8 mouse cellular contexts compared by ENCODE assay signal in the genomic region with DNA sequence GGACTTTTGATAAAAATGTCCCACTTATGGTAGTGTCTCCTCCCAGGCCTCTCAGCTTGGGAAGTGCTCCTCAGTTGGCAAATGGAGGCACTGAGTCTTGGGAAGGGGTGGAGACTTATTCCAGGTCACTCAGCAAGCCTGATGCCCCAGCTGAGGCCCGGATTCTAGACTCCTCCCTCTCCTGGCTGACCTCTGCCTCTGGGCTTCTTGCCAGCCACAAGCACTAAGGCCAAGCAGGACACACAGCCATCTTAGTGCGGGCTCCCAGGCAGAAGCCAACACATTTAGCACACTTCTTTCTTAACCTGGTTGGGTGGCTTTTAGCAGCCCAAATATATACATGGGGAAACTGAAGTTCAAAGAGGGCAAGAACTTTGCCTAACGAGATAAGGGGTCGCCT. TPM values are rescaled to one million over a fixed set of nuclear protein-coding genes. Genes with fewer than 3 reads are reported as not detected.
DNase-seq lines count a peak whose midpoint lies in the region; ATAC-seq and TF ChIP-seq lines count a peak whose summit lies in the region.

No protein-coding gene starts in this region.

- DNase-seq in cerebellum, postnatal 10 days: peak; percentile 40 to 54
- no peak for DNase-seq in cerebellum, adult 9-10 months
- no peak for DNase-seq in liver, embryonic 13.5 days
- DNase-seq in forebrain, postnatal 0 days: no peak
- no peak for DNase-seq in frontal cortex, postnatal 10 days (ENCODE audit: low spot score in 2 of 2)
- no peak for DNase-seq in frontal cortex, postnatal 14 days (ENCODE audit: low spot score in 2 of 2)

- H3K36me3 ChIP-seq in ES-Bruce4 (ENCODE audit: control insufficient read depth, insufficient read depth, low read length, poor library complexity, severe bottlenecking): no peaks in the 10 kb centered on the region
- H3K36me3 ChIP-seq in heart, embryonic 15.5 days: no peaks in the 10 kb centered on the region
- no peaks in the 10 kb centered on the region for H3K36me3 ChIP-seq in liver, embryonic 13.5 days
- H3K36me3 ChIP-seq in forebrain, postnatal 0 days (ENCODE audit: insufficient read depth): no peaks in the 10 kb centered on the region

- H3K4me3 ChIP-seq in ES-Bruce4 (ENCODE audit: low read depth, low read length): peak overlapping the region; percentile 40; the same call in 1 of the 2 replicates
- no peak overlapping the region for H3K4me3 ChIP-seq in heart, embryonic 15.5 days
- no peak overlapping the region for H3K4me3 ChIP-seq in liver, embryonic 13.5 days (replicated peaks)
- no peak overlapping the region for H3K4me3 ChIP-seq in forebrain, postnatal 0 days (ENCODE audit: low read depth, low read length)

- no peak overlapping the region for H3K4me2 ChIP-seq in heart, embryonic 15.5 days
- peak overlapping the region; percentile 51 for H3K4me2 ChIP-seq in liver, embryonic 13.5 days
- H3K4me2 ChIP-seq in forebrain, postnatal 0 days (ENCODE audit: low read depth): no peak overlapping the region

- 0 out of 2 replicates have a peak, but pooled peaks have one; percentile 25 for ATAC-seq in heart, embryonic 15.5 days (replicated peaks; ENCODE audit: insufficient number of reproducible peaks, insufficient read depth, low FRiP score, low read depth)
- no peak for ATAC-seq in liver, embryonic 13.5 days (ENCODE audit: low read depth)
- ATAC-seq in forebrain, postnatal 0 days: no peak

- no peaks in the 10 kb centered on the region for H3K27me3 ChIP-seq in ES-Bruce4 (ENCODE audit: control insufficient read depth, insufficient read depth, low read length, poor library complexity, severe bottlenecking)
- H3K27me3 ChIP-seq in heart, embryonic 15.5 days: no peaks in the 10 kb centered on the region
- no peaks in the 10 kb centered on the region for H3K27me3 ChIP-seq in liver, embryonic 13.5 days
- no peaks in the 10 kb centered on the region for H3K27me3 ChIP-seq in forebrain, postnatal 0 days (ENCODE audit: insufficient read depth, low read length)

- WGBS in heart, embryonic 15.5 days: 47% methylated on average over 4 of the region's 4 CpGs
- 43% methylated on average over 4 of the region's 4 CpGs for WGBS in liver, embryonic 13.5 days (ENCODE audit: insufficient replicate concordance)
- 55% methylated on average over 4 of the region's 4 CpGs for WGBS in forebrain, postnatal 0 days

- no peak for TF ChIP-seq CTCF in ES-Bruce4 (IDR thresholded peaks at IDR 0.05; ENCODE audit: low read depth, low read length)
- no peak for TF ChIP-seq CTCF in forebrain, postnatal 0 days (IDR thresholded peaks at IDR 0.05; ENCODE audit: low read depth)

- peak overlapping the region; percentile 53 for H3K9ac ChIP-seq in ES-Bruce4 (ENCODE audit: low read depth, poor library complexity, severe bottlenecking)
- H3K9ac ChIP-seq in heart, embryonic 15.5 days: no peak overlapping the region
- 0 out of 2 replicates have a peak overlapping the region, but pooled peaks have one; percentile 22 for H3K9ac ChIP-seq in liver, embryonic 13.5 days
- H3K9ac ChIP-seq in forebrain, postnatal 0 days: no peak overlapping the region

- TF ChIP-seq POLR2A in ES-Bruce4 (IDR thresholded peaks at IDR 0.05; ENCODE audit: insufficient read depth, low read length): no peak

- H3K4me1 ChIP-seq in ES-Bruce4 (ENCODE audit: control insufficient read depth, insufficient read depth, low read length): peaks cover 5% of the 10 kb centered on the region
- peaks cover 44% of the 10 kb centered on the region for H3K4me1 ChIP-seq in heart, embryonic 15.5 days (replicated peaks)
- H3K4me1 ChIP-seq in liver, embryonic 13.5 days (replicated peaks): peaks cover 60% of the 10 kb centered on the region
- no peaks in the 10 kb centered on the region for H3K4me1 ChIP-seq in forebrain, postnatal 0 days (ENCODE audit: insufficient read depth)

- no peak for TF ChIP-seq EP300 in ES-Bruce4 (IDR thresholded peaks at IDR 0.05; ENCODE audit: insufficient read depth, low read depth, low read length)

- no peaks in the 10 kb centered on the region for H3K9me3 ChIP-seq in ES-Bruce4 (replicated peaks; ENCODE audit: control insufficient read depth, insufficient read depth, low read length, poor library complexity, severe bottlenecking)
- H3K9me3 ChIP-seq in heart, embryonic 15.5 days (replicated peaks): no peaks in the 10 kb centered on the region
- no peaks in the 10 kb centered on the region for H3K9me3 ChIP-seq in liver, embryonic 13.5 days (replicated peaks)
- H3K9me3 ChIP-seq in forebrain, postnatal 0 days (ENCODE audit: low read length): no peaks in the 10 kb centered on the region

- H3K27ac ChIP-seq in ES-Bruce4 (ENCODE audit: insufficient read depth, low read length): peak overlapping the region; percentile 86
- peak overlapping the region; percentile 77 for H3K27ac ChIP-seq in heart, embryonic 15.5 days
- peak overlapping the region; percentile 58 for H3K27ac ChIP-seq in liver, embryonic 13.5 days
- H3K27ac ChIP-seq in forebrain, postnatal 0 days (ENCODE audit: low read depth, low read length): no peak overlapping the region

RNA-seq across cellular contexts. Expression of gene Clic4, which starts 33.9 kb away (rescaled TPM):
- 151 TPM in 2 replicates for polyA plus RNA-seq in ES-Bruce4 (2011; ENCODE audit: insufficient read depth, insufficient read length, low read depth, missing spikeins)
- 252 and 254 TPM in 2 replicates for polyA plus RNA-seq in heart, embryonic 15.5 days (2015; fragmentation: Nextera tagmentation; extraction: Ambion mirVana)
- 109 and 131 TPM in 2 replicates for polyA plus RNA-seq in liver, embryonic 13.5 days (2015; fragmentation: Nextera tagmentation; extraction: Ambion mirVana)
- 44.0 and 65.2 TPM in 2 replicates for total RNA-seq in forebrain, postnatal 0 days (2014; rRNA removed)
- polyA plus RNA-seq in forebrain, postnatal 0 days (2015; fragmentation: Nextera tagmentation; extraction: Ambion mirVana): 34.5 and 41.5 TPM in 2 replicates

RNA-seq across cellular contexts. Expression of gene Srrm1, which starts 46.6 kb away (rescaled TPM):
- 410 and 411 TPM in 2 replicates for polyA plus RNA-seq in ES-Bruce4 (2011; ENCODE audit: insufficient read depth, insufficient read length, low read depth, missing spikeins)
- polyA plus RNA-seq in heart, embryonic 15.5 days (2015; fragmentation: Nextera tagmentation; extraction: Ambion mirVana): 134 and 152 TPM in 2 replicates
- polyA plus RNA-seq in liver, embryonic 13.5 days (2015; fragmentation: Nextera tagmentation; extraction: Ambion mirVana): 159 and 203 TPM in 2 replicates
- total RNA-seq in forebrain, postnatal 0 days (2014; rRNA removed): 38.5 and 46.6 TPM in 2 replicates
- 129 and 173 TPM in 2 replicates for polyA plus RNA-seq in forebrain, postnatal 0 days (2015; fragmentation: Nextera tagmentation; extraction: Ambion mirVana)

Comparison
In these comparisons a context has a peak if more than half of its experiments do, and no peak if none do; other contexts are left out.
1. DNase-seq: peak in cerebellum, postnatal 10 days (2 of 2); none in cerebellum, adult 9-10 months (single experiment), liver, embryonic 13.5 days (single experiment), forebrain, postnatal 0 days (single experiment), frontal cortex, postnatal 10 days (0 of 2) and frontal cortex, postnatal 14 days (0 of 2).
2. H3K9ac ChIP-seq: peak in ES-Bruce4 (single experiment) and liver, embryonic 13.5 days (single experiment); none in heart, embryonic 15.5 days (single experiment) and forebrain, postnatal 0 days (single experiment).